Mouse (Mus musculus): Measurements from ENCODE around the gene Rapgef4. TPM values are rescaled to one million over a fixed set of nuclear protein-coding genes. Genes with fewer than 3 reads are reported as not detected.

The Rapgef4 gene
- total and polyA plus RNA-seq, 2 experiments from 2014 or later: 27.0 to 58.7 TPM

GRCm38 (mm10) chr2:71982868-71983597 lies 2.0 kb downstream of the Rapgef4 start:
- no peak overlapping the region; the same call in 1 of the 2 replicates for H3K9ac ChIP-seq
- 71% methylated on average over 10 of the region's 10 CpGs for WGBS
- peak overlapping the region; percentile 27; the same call in 1 of the 2 replicates for H3K4me2 ChIP-seq (ENCODE audit: low read depth)
- H3K9me3 ChIP-seq (ENCODE audit: low read length): no peaks in the 10 kb centered on the region
- no peaks in the 10 kb centered on the region for H3K27me3 ChIP-seq (ENCODE audit: insufficient read depth, low read length)
- H3K27ac ChIP-seq (ENCODE audit: low read depth, low read length): no peak overlapping the region
- DNase-seq (no peak), ATAC-seq (no peak)
- no peak overlapping the region for H3K4me3 ChIP-seq (ENCODE audit: low read depth, low read length)
- H3K4me1 ChIP-seq (ENCODE audit: insufficient read depth): 0 out of 2 replicates have a peak, but pooled peaks cover 4% of the 10 kb centered on the region
- no peak for TF ChIP-seq CTCF (IDR thresholded peaks at IDR 0.05; ENCODE audit: low read depth)
- H3K36me3 ChIP-seq (ENCODE audit: insufficient read depth): no peaks in the 10 kb centered on the region

DNA sequence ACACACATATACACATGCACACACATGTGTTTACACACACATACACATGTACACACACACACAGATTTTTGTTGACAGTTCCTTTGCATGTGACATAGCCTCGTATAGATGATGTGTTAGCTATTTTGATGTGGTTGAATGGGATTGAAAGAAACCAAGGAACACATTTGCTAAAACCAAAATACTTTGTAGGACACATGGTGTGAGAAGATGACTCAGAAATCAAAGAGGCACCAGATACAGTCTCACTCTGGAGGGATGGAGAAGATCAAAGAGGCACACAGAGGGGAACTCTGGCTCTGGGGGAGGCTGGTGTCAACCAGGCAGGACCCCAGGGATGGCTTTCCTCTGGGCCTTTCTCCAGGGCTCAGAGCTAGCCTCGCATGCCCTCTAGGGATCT lies 4.7 kb downstream of the Rapgef4 start:
- Histone ChIP-seq H3K4me3 (ENCODE audit: low read depth, low read length) (no peak overlapping the region), H3K9ac (no peak overlapping the region), H3K36me3 (ENCODE audit: insufficient read depth) (no peaks in the 10 kb centered on the region), H3K4me2 (ENCODE audit: low read depth) (no peak overlapping the region), H3K27ac (ENCODE audit: low read depth, low read length) (no peak overlapping the region), H3K27me3 (ENCODE audit: insufficient read depth, low read length) (no peaks in the 10 kb centered on the region), H3K9me3 (ENCODE audit: low read length) (no peaks in the 10 kb centered on the region), H3K4me1 (ENCODE audit: insufficient read depth) (0 out of 2 replicates have a peak, but pooled peaks cover 4% of the 10 kb centered on the region)
- DNase-seq: no peak
- 58% methylated on average over 2 of the region's 2 CpGs for WGBS
- TF ChIP-seq CTCF (IDR thresholded peaks at IDR 0.05; ENCODE audit: low read depth): no peak
- no peak for ATAC-seq

DNA sequence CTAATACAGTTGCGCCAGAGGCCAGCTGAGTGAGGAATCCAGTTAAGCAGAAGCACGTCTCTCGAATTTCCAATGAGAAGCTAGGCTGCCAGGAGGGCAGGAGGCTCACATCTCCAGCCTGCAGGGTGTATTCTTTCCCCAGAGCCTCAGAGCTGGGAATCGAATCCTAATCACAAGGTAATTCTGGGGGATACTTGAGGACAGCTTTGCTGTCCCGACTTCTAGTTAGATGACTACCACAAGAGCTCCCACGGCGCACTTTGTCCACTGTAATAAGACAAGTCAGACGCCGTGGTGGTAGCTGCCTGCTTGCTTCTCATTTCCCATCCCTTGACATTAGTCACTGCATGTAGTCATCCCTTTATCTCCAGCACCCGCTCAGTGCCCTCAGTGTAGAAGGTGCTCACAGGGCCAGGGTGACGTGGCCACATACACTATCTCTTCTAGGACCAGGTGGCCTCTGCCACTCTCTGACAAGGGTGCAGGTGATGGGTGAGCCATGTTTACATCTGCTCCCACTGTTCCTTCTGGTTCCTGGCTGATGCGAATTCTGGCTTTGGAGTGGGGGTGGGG lies 5.3 kb downstream of the Rapgef4 start:
- H3K4me3 ChIP-seq (ENCODE audit: low read depth, low read length): no peak overlapping the region

GRCm38 (mm10) chr2:71988572-71988971 lies 7.5 kb downstream of the Rapgef4 start:
- no peak for TF ChIP-seq CTCF (IDR thresholded peaks at IDR 0.05; ENCODE audit: low read depth)

More for the DNA sequence above, 5.3 kb downstream of the Rapgef4 start:
- 75% methylated on average over 12 of the region's 12 CpGs for WGBS
- Histone ChIP-seq H3K4me2 (ENCODE audit: low read depth) (no peak overlapping the region), H3K9ac (no peak overlapping the region), H3K27ac (ENCODE audit: low read depth, low read length) (no peak overlapping the region), H3K9me3 (ENCODE audit: low read length) (no peaks in the 10 kb centered on the region), H3K27me3 (ENCODE audit: insufficient read depth, low read length) (no peaks in the 10 kb centered on the region), H3K4me1 (ENCODE audit: insufficient read depth) (0 out of 2 replicates have a peak, but pooled peaks cover 4% of the 10 kb centered on the region), H3K36me3 (ENCODE audit: insufficient read depth) (no peaks in the 10 kb centered on the region)
- ATAC-seq (no peak), DNase-seq (no peak)
- TF ChIP-seq CTCF (IDR thresholded peaks at IDR 0.05; ENCODE audit: low read depth): no peak

DNA sequence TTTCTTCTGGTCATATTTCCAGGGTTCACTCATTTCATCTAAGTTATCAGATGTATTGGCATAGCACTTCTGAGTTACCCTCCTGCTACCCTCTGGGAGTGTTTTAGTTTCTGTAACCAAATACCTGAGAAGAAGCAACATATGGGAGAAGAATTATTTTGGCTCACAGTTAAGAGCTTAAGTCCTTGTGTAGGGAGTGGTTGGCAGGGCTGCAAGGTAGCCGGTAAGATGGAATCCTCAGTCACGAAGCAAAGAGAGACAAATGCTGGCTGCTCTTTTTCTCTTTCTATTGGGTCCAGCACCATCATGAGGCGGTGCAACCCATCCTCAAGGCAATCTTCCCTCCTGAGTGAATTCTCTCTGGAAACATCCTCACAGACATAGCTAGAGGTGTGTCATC lies 11.1 kb downstream of the Rapgef4 start:
- Histone ChIP-seq H3K27me3 (ENCODE audit: insufficient read depth, low read length) (no peaks in the 10 kb centered on the region), H3K9me3 (ENCODE audit: low read length) (no peaks in the 10 kb centered on the region), H3K4me3 (ENCODE audit: low read depth, low read length) (no peak overlapping the region), H3K4me1 (ENCODE audit: insufficient read depth) (no peaks in the 10 kb centered on the region), H3K4me2 (ENCODE audit: low read depth) (no peak overlapping the region), H3K9ac (no peak overlapping the region), H3K27ac (ENCODE audit: low read depth, low read length) (no peak overlapping the region), H3K36me3 (ENCODE audit: insufficient read depth) (no peaks in the 10 kb centered on the region)
- no peak for TF ChIP-seq CTCF (IDR thresholded peaks at IDR 0.05; ENCODE audit: low read depth)
- no peak for ATAC-seq
- 89% methylated on average over 3 of the region's 3 CpGs for WGBS
- no peak for DNase-seq

More at GRCm38 (mm10) chr2:71988572-71988971, 7.5 kb downstream of the Rapgef4 start:
- Histone ChIP-seq H3K4me2 (ENCODE audit: low read depth) (no peak overlapping the region), H3K4me1 (ENCODE audit: insufficient read depth) (no peaks in the 10 kb centered on the region), H3K27me3 (ENCODE audit: insufficient read depth, low read length) (no peaks in the 10 kb centered on the region), H3K36me3 (ENCODE audit: insufficient read depth) (no peaks in the 10 kb centered on the region), H3K9ac (no peak overlapping the region), H3K27ac (ENCODE audit: low read depth, low read length) (no peak overlapping the region), H3K9me3 (ENCODE audit: low read length) (no peaks in the 10 kb centered on the region), H3K4me3 (ENCODE audit: low read depth, low read length) (no peak overlapping the region)
- DNase-seq (no peak), ATAC-seq (no peak)
- 67% methylated on average over 6 of the region's 6 CpGs for WGBS

- H3K27ac ChIP-seq (ENCODE audit: low read depth, low read length): no peak overlapping the region
- H3K36me3 ChIP-seq (ENCODE audit: insufficient read depth): no peaks in the 10 kb centered on the region
- H3K4me1 ChIP-seq (ENCODE audit: insufficient read depth): no peaks in the 10 kb centered on the region
- no peak overlapping the region for H3K4me2 ChIP-seq (ENCODE audit: low read depth)
- ATAC-seq (no peak), DNase-seq (no peak)
- TF ChIP-seq CTCF (IDR thresholded peaks at IDR 0.05; ENCODE audit: low read depth): no peak
- 82% methylated on average over 5 of the region's 5 CpGs for WGBS
- no peaks in the 10 kb centered on the region for H3K9me3 ChIP-seq (ENCODE audit: low read length)
- H3K9ac ChIP-seq: no peak overlapping the region
- H3K4me3 ChIP-seq (ENCODE audit: low read depth, low read length): no peak overlapping the region
- H3K27me3 ChIP-seq (ENCODE audit: insufficient read depth, low read length): no peaks in the 10 kb centered on the region
These were observed 12.8 kb downstream of the Rapgef4 start for GRCm38 (mm10) chr2:71993729-71994423.

- Histone ChIP-seq H3K4me2 (ENCODE audit: low read depth) (no peak overlapping the region), H3K27me3 (ENCODE audit: insufficient read depth, low read length) (no peaks in the 10 kb centered on the region), H3K27ac (ENCODE audit: low read depth, low read length) (no peak overlapping the region), H3K9me3 (ENCODE audit: low read length) (no peaks in the 10 kb centered on the region), H3K4me3 (ENCODE audit: low read depth, low read length) (no peak overlapping the region), H3K4me1 (ENCODE audit: insufficient read depth) (no peaks in the 10 kb centered on the region), H3K36me3 (ENCODE audit: insufficient read depth) (no peaks in the 10 kb centered on the region), H3K9ac (no peak overlapping the region)
- ATAC-seq (no peak), DNase-seq (no peak)
- WGBS: 90% methylated on average over 2 of the region's 2 CpGs
- no peak for TF ChIP-seq CTCF (IDR thresholded peaks at IDR 0.05; ENCODE audit: low read depth)
These were observed 17.5 kb downstream of the Rapgef4 start for GRCm38 (mm10) chr2:71998531-71998930.
